Mouse (Mus musculus) c-Kit-positive CD71-positive TER-119-negative erythroid progenitor cells, embryonic 14.5 days (primary cell): ENCODE measurements around the gene Ralgps2.

Source experiments
- DNase-seq: peaks from one replicate; pipeline ENCODE4 v3.0.0-alpha.2; 2013; ENCODE audit warnings: low read depth

The Ralgps2 gene

GRCm38 (mm10) chr1:156901689-156902088, 37.7 kb downstream of the Ralgps2 start:
- no peak for DNase-seq

GRCm38 (mm10) chr1:156891561-156891960, 47.9 kb downstream of the Ralgps2 start:
- no peak for DNase-seq

GRCm38 (mm10) chr1:156888830-156889229, 50.6 kb downstream of the Ralgps2 start:
- DNase-seq = no peak

GRCm38 (mm10) chr1:156885879-156886278, 53.5 kb downstream of the Ralgps2 start:
- no peak for DNase-seq

GRCm38 (mm10) chr1:156884782-156885181, 54.6 kb downstream of the Ralgps2 start:
- DNase-seq = no peak

GRCm38 (mm10) chr1:156870616-156871015, 68.8 kb downstream of the Ralgps2 start:
- no peak for DNase-seq

GRCm38 (mm10) chr1:156870028-156870427, 69.4 kb downstream of the Ralgps2 start:
- no peak for DNase-seq

GRCm38 (mm10) chr1:156864240-156864639, 75.2 kb downstream of the Ralgps2 start:
- no peak for DNase-seq

GRCm38 (mm10) chr1:156863726-156864125, 75.7 kb downstream of the Ralgps2 start:
- no peak for DNase-seq

- no peak for DNase-seq
These were observed 77.9 kb downstream of the Ralgps2 start for GRCm38 (mm10) chr1:156861475-156862043.

GRCm38 (mm10) chr1:156860266-156860665, 79.2 kb downstream of the Ralgps2 start:
- DNase-seq = no peak

- no peak for DNase-seq
These were observed 79.6 kb downstream of the Ralgps2 start for GRCm38 (mm10) chr1:156859711-156860250.

- DNase-seq = no peak
These were observed 80.3 kb downstream of the Ralgps2 start for GRCm38 (mm10) chr1:156859156-156859555.

- no peak for DNase-seq
These were observed 82.8 kb downstream of the Ralgps2 start for GRCm38 (mm10) chr1:156856666-156857065.

GRCm38 (mm10) chr1:156854558-156854957, 84.9 kb downstream of the Ralgps2 start:
- DNase-seq = no peak

- no peak for DNase-seq
These were observed 86.6 kb downstream of the Ralgps2 start for GRCm38 (mm10) chr1:156852872-156853271.

GRCm38 (mm10) chr1:156852409-156852808, 87.0 kb downstream of the Ralgps2 start:
- no peak for DNase-seq

GRCm38 (mm10) chr1:156847098-156847497, 92.3 kb downstream of the Ralgps2 start:
- DNase-seq = no peak

- DNase-seq = no peak
These were observed 97.6 kb downstream of the Ralgps2 start for GRCm38 (mm10) chr1:156841625-156842339.

- DNase-seq = no peak
These were observed 100.7 kb downstream of the Ralgps2 start for GRCm38 (mm10) chr1:156838695-156839094.

- DNase-seq = no peak
These were observed 101.2 kb downstream of the Ralgps2 start, which contains the start of gene Angptl1 for GRCm38 (mm10) chr1:156838177-156838576. TSS of gene Angptl1 (plus strand) at chr1:156838562.

GRCm38 (mm10) chr1:156819236-156819635, 120.2 kb downstream of the Ralgps2 start:
- no peak for DNase-seq

GRCm38 (mm10) chr1:156813485-156813884, 125.9 kb downstream of the Ralgps2 start:
- DNase-seq = no peak
